Comparison of ENCODE assay signal across 16 mouse cellular contexts in genomic region chr17:27199205-27199604, GRCm38 (mm10). TPM values are rescaled to one million over a fixed set of nuclear protein-coding genes. Genes with fewer than 3 reads are reported as not detected.
"Had no signal": no experiment of that assay in that cellular context is flagged by ENCODE, and none has a peak within 500 bp of the region (broad histone marks: within the 10 kb centered on the region; RNA-seq: fewer than 3 reads in every experiment).

No protein-coding gene starts in this region.

- H3K27ac ChIP-seq: stomach, embryonic 15.5 days; stomach, postnatal 0 days had no signal

- DNase-seq: retina, postnatal 1 day; right cerebral cortex, postnatal 14 days; right cerebral cortex, postnatal 4 days; spleen, adult 18-20 months; thymus, adult 18-20 months; thymus, adult 2 months; thymus, postnatal 14 days; thymus, postnatal 25 days; thymus, postnatal 36 days; thymus, postnatal 4 days had no signal

- H3K9ac ChIP-seq: neural tube, embryonic 15.5 days; stomach, embryonic 15.5 days had no signal

- H3K4me2 ChIP-seq: neural tube, embryonic 13.5 days; neural tube, embryonic 15.5 days; stomach, embryonic 15.5 days had no signal

- H3K9me3 ChIP-seq: neural tube, embryonic 13.5 days; neural tube, embryonic 15.5 days; stomach, embryonic 15.5 days had no signal

- H3K27me3 ChIP-seq: neural tube, embryonic 13.5 days; neural tube, embryonic 15.5 days; stomach, embryonic 15.5 days had no signal

- H3K4me3 ChIP-seq: neural tube, embryonic 13.5 days; neural tube, embryonic 15.5 days; stomach, embryonic 15.5 days had no signal

RNA-seq across cellular contexts. Expression of gene Ip6k3, which starts 31.6 kb away (rescaled TPM):
- total RNA-seq: neutrophil, adult 5-6 weeks had no signal
- polyA plus RNA-seq: small intestine, adult 2 months had no signal
